Mouse (Mus musculus) cerebellum, adult 2 months (tissue): ENCODE measurements at regions not wholly inside any gene's neighbourhood (a gene's known extent, or its start where the extent isn't known, plus 50 kb on each side); places are given as distances from the start of the nearest gene placed in this dataset.
A peak's percentile ranks its signal among the peaks of the same experiment; 100 is the strongest.

Experiments used
- DNase-seq, 2 experiments: peaks; one replicate each; pipeline ENCODE4 v3.0.0; 2021
- H3K27ac ChIP-seq: fragments of 200-500 bp; 2 replicates; pipeline ENCODE4 v1.5.1; 2012; ENCODE audit warnings: low read length, control low read depth, inconsistent platforms; ENCODE audit not compliant: insufficient read depth
- H3K27me3 ChIP-seq: fragments of 200-500 bp; 2 replicates; pipeline ENCODE4 v1.6.1; 2012; ENCODE audit warnings: inconsistent platforms, mild to moderate bottlenecking, low read length, moderate library complexity; ENCODE audit not compliant: control insufficient read depth, insufficient read depth
- H3K4me1 ChIP-seq: fragments of 200-500 bp; 2 replicates; pipeline ENCODE4 v1.6.1; 2011; ENCODE audit warnings: low read length; ENCODE audit not compliant: control insufficient read depth, insufficient read depth
- H3K4me3 ChIP-seq: fragments of 200-500 bp; replicated peaks from 2 replicates; pipeline ENCODE3; 2011; ENCODE audit warnings: mild to moderate bottlenecking, low read depth, low read length, control low read depth; ENCODE audit not compliant: insufficient read depth
- CTCF ChIP-seq: fragments of 200-500 bp; IDR thresholded peaks from 2 replicates; pipeline ENCODE4 v1.5.1; 2011; ENCODE audit warnings: low read depth, mild to moderate bottlenecking, control low read depth, low read length, moderate library complexity, borderline replicate concordance; ENCODE audit not compliant: insufficient read depth
- POLR2A ChIP-seq: fragments of 200-500 bp; IDR thresholded peaks from 2 replicates; pipeline ENCODE4 v1.6.1; 2011; ENCODE audit warnings: low read length, control low read depth, borderline replicate concordance; ENCODE audit not compliant: insufficient read depth
- WGBS: fragments of 180-500 bp; shearing (Covaris S2); methylation state at CpG from one replicate; pipeline ENCODE4 v1.1.7; 2018; 5-methylcytosine and 5-hydroxymethylcytosine counted together

GRCm38 (mm10) chr5:126238071-126238470 is 706.5 kb downstream of the Tmem132b start:
- peak; percentile 31 to 57 for DNase-seq
- H3K27ac ChIP-seq: no peak overlapping the region
- 8% methylated on average over 3 of the region's 3 CpGs for WGBS

GRCm38 (mm10) chr5:126245776-126246175 is 714.2 kb downstream of the Tmem132b start:
- Histone ChIP-seq H3K27me3 (no peaks in the 10 kb centered on the region), H3K4me1 (no peaks in the 10 kb centered on the region), H3K4me3 (no peak overlapping the region), H3K27ac (no peak overlapping the region)
- 93% methylated on average over 2 of the region's 2 CpGs for WGBS
- no peak for TF ChIP-seq CTCF
- no peak for TF ChIP-seq POLR2A
- DNase-seq: no peak

More at GRCm38 (mm10) chr5:126238071-126238470, 706.5 kb downstream of the Tmem132b start:
- no peak for TF ChIP-seq CTCF
- TF ChIP-seq POLR2A: no peak
- H3K27me3 ChIP-seq: no peaks in the 10 kb centered on the region
- H3K4me1 ChIP-seq: no peaks in the 10 kb centered on the region
- no peak overlapping the region for H3K4me3 ChIP-seq

GRCm38 (mm10) chr5:126250331-126250730 is 718.8 kb downstream of the Tmem132b start:
- TF ChIP-seq POLR2A: no peak
- Histone ChIP-seq H3K27ac (no peak overlapping the region), H3K27me3 (no peaks in the 10 kb centered on the region), H3K4me1 (no peaks in the 10 kb centered on the region), H3K4me3 (no peak overlapping the region)
- DNase-seq: no peak
- 20% methylated on average over 1 of the region's 1 CpGs for WGBS

- 89% methylated on average over 1 of the region's 1 CpGs for WGBS
- TF ChIP-seq CTCF (no peak), POLR2A (no peak)
- no peaks in the 10 kb centered on the region for H3K4me1 ChIP-seq
- no peaks in the 10 kb centered on the region for H3K27me3 ChIP-seq
- no peak overlapping the region for H3K4me3 ChIP-seq
- no peak for DNase-seq
- no peak overlapping the region for H3K27ac ChIP-seq
Observed at GRCm38 (mm10) chr5:126254661-126255060, 723.1 kb downstream of the Tmem132b start.

GRCm38 (mm10) chr5:126257860-126258259 is 726.3 kb downstream of the Tmem132b start:
- Histone ChIP-seq H3K4me3 (no peak overlapping the region), H3K4me1 (no peaks in the 10 kb centered on the region), H3K27ac (no peak overlapping the region), H3K27me3 (no peaks in the 10 kb centered on the region)
- 79% methylated on average over 5 of the region's 5 CpGs for WGBS
- no peak for DNase-seq
- TF ChIP-seq POLR2A (no peak), CTCF (peak; percentile 10; the same call in 1 of the 2 replicates)

- no peaks in the 10 kb centered on the region; the same call in 1 of the 2 replicates for H3K4me1 ChIP-seq
- H3K27me3 ChIP-seq: no peaks in the 10 kb centered on the region
- WGBS: 31% methylated on average over 2 of the region's 2 CpGs
- TF ChIP-seq CTCF (no peak), POLR2A (no peak)
- no peak for DNase-seq
- no peak overlapping the region for H3K27ac ChIP-seq
- no peak overlapping the region for H3K4me3 ChIP-seq
Observed at GRCm38 (mm10) chr5:126266471-126266870, 734.9 kb downstream of the Tmem132b start.

GRCm38 (mm10) chr5:126266929-126267609 is 735.5 kb downstream of the Tmem132b start:
- no peak for DNase-seq
- WGBS: 82% methylated on average over 2 of the region's 2 CpGs
- Histone ChIP-seq H3K4me1 (no peaks in the 10 kb centered on the region; the same call in 1 of the 2 replicates), H3K4me3 (no peak overlapping the region), H3K27me3 (no peaks in the 10 kb centered on the region), H3K27ac (no peak overlapping the region)
- TF ChIP-seq POLR2A (no peak), CTCF (no peak)

- TF ChIP-seq POLR2A: no peak
- WGBS: 76% methylated on average over 4 of the region's 4 CpGs
- Histone ChIP-seq H3K4me1 (no peaks in the 10 kb centered on the region; the same call in 1 of the 2 replicates), H3K4me3 (no peak overlapping the region), H3K27me3 (no peaks in the 10 kb centered on the region), H3K27ac (no peak overlapping the region)
- DNase-seq: no peak
Observed at GRCm38 (mm10) chr5:126268592-126268991, 737.0 kb downstream of the Tmem132b start.
